Mouse (Mus musculus) hindbrain, embryonic 11.5 days (tissue): ENCODE data around the gene Tspear. TPM values are rescaled to one million over a fixed set of nuclear protein-coding genes. Genes with fewer than 3 reads are reported as not detected.
"Not testable (repeated sequence)": the region's sequence is repeated elsewhere in the genome, so short reads cannot be mapped to it uniquely, and the experiment has no call there.

Experiments
- ATAC-seq: fragments of 200-750 bp; cut with Nextera tagmentation; 2 replicates; pipeline ENCODE4 v1.8.0; 2017; ENCODE audit warnings: mild to moderate bottlenecking, moderate TSS enrichment, moderate library complexity; ENCODE audit not compliant: low FRiP score
- DNase-seq: peaks from one replicate; pipeline ENCODE4 v3.0.0-alpha.2; 2015; ENCODE audit warnings: low spot score
- H3K27ac ChIP-seq: fragments of 300-500 bp; sonication (generic); 2 replicates; pipeline ENCODE4 v1.5.1; 2014; ENCODE audit warnings: mild to moderate bottlenecking, low read depth, low read length
- H3K27me3 ChIP-seq: fragments of 300-500 bp; sonication (generic); 2 replicates; pipeline ENCODE4 v1.6.1; 2014; ENCODE audit warnings: mild to moderate bottlenecking, low read length, moderate library complexity, mixed read lengths; ENCODE audit not compliant: control insufficient read depth, insufficient read depth
- H3K36me3 ChIP-seq: fragments of 300-500 bp; sonication (generic); 2 replicates; pipeline ENCODE4 v1.6.1; 2014; ENCODE audit warnings: mild to moderate bottlenecking, low read length, moderate library complexity, mixed read lengths; ENCODE audit not compliant: control insufficient read depth, insufficient read depth
- H3K4me1 ChIP-seq: fragments of 300-500 bp; sonication (generic); replicated peaks from 2 replicates; pipeline ENCODE4 v1.6.1; 2014; ENCODE audit warnings: low read length, mixed read lengths; ENCODE audit not compliant: control insufficient read depth, insufficient read depth
- H3K4me2 ChIP-seq: fragments of 300-500 bp; sonication (generic); replicated peaks from 2 replicates; pipeline ENCODE4 v1.6.1; 2014; ENCODE audit warnings: mild to moderate bottlenecking, low read depth, low read length
- H3K4me3 ChIP-seq: fragments of 300-500 bp; sonication (generic); 2 replicates; pipeline ENCODE4 v1.5.1; 2014; ENCODE audit warnings: low read depth, low read length
- H3K9ac ChIP-seq: fragments of 300-500 bp; sonication (generic); 2 replicates; pipeline ENCODE4 v1.6.1; 2014; ENCODE audit warnings: low read depth, low read length
- H3K9me3 ChIP-seq: fragments of 300-500 bp; sonication (generic); 2 replicates; pipeline ENCODE4 v1.6.1; 2016; ENCODE audit warnings: low read length; ENCODE audit not compliant: control insufficient read depth
- WGBS: fragments of 180-500 bp; shearing (Covaris S2); extraction: QIAGEN DNeasy Blood & Tissue Kit; methylation state at CpG from one replicate; pipeline ENCODE4 v1.1.7; 2014; 5-methylcytosine and 5-hydroxymethylcytosine counted together
- polyA plus RNA-seq: library from polyadenylated mRNA; unstranded; fragments of >200 nt; fragmentation: Nextera tagmentation; extraction: Ambion mirVana; gene quantifications from 2 replicates; pipeline ENCODE4 v1.2.1, GENCODE M21; 2014

Gene Tspear
- polyA plus RNA-seq, 1 experiment from 2014 or later = 0.56 TPM

DNA sequence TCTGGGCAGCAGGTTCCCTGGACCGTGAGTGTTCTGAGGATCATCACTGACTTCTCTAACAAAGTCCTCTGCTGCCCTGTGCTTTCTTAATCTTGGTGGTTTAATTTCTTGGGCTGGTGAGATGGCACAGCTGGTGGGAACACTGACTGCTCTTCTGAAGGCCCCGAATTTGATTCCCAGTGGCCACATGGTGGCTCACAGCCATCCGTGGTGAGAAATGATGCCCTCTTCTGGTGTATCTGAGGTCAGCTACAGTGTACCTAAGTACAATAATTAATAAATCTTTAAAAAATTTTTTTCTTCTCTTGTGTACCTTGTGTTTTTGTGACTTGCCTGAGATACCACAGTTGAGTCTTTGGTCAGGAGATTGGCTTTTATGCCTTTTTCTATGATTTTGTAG is 65.9 kb downstream of the Tspear start:
- not testable (repeated sequence) for H3K4me1 ChIP-seq, H3K27ac ChIP-seq, H3K9me3 ChIP-seq, H3K36me3 ChIP-seq, ATAC-seq, H3K4me3 ChIP-seq, H3K4me2 ChIP-seq, H3K9ac ChIP-seq, DNase-seq, H3K27me3 ChIP-seq
- 66% methylated on average over 3 of the region's 3 CpGs for WGBS

GRCm38 (mm10) chr10:77753448-77753847 is 67.1 kb downstream of the Tspear start:
- Histone ChIP-seq H3K9me3 (no peaks in the 10 kb centered on the region), H3K36me3 (no peaks in the 10 kb centered on the region), H3K4me3 (no peak overlapping the region)

DNA sequence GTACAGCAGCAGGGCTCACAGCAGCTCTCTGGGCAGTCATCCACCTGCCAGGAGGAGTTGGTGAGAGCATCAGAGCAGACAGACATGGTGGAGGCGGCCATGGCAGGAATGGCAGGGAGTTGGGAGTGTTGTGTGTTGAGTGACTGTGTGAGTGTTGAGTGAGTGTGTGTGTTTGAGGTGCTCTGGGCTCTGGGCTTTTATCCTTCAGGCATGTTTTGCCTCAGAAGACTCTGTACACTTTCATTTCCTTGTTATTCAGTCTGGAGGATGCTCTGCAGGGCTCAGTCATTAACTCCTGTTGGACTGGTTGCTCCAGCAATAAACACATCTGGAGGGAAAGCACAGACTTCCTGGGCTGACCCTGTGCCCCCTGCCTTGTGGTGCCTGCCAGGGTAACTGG is 73.2 kb downstream of the Tspear start, which contains the start of gene Gm3233:
Gene Gm3233 (minus strand): TSS at position 101 of the 400 bp plus-strand sequence.
- H3K4me3 ChIP-seq, DNase-seq, H3K9ac ChIP-seq, ATAC-seq, H3K9me3 ChIP-seq, H3K27ac ChIP-seq, H3K4me1 ChIP-seq, H3K4me2 ChIP-seq, H3K27me3 ChIP-seq, H3K36me3 ChIP-seq: not testable (repeated sequence)
- no CpG with 5 or more reads among the region's 1 CpGs for WGBS

More at GRCm38 (mm10) chr10:77753448-77753847, 67.1 kb downstream of the Tspear start:
- DNase-seq (no peak), ATAC-seq (no peak)
- H3K4me2 ChIP-seq = no peak overlapping the region
- no peak overlapping the region for H3K9ac ChIP-seq
- H3K27ac ChIP-seq = no peak overlapping the region
- no peaks in the 10 kb centered on the region for H3K4me1 ChIP-seq
- no peaks in the 10 kb centered on the region for H3K27me3 ChIP-seq

- H3K36me3 ChIP-seq = no peaks in the 10 kb centered on the region
- H3K9me3 ChIP-seq = no peaks in the 10 kb centered on the region
- H3K4me2 ChIP-seq = no peak overlapping the region
- no peaks in the 10 kb centered on the region for H3K27me3 ChIP-seq
- ATAC-seq (no peak), DNase-seq (no peak)
- H3K4me1 ChIP-seq = no peaks in the 10 kb centered on the region
- 95% methylated on average over 1 of the region's 1 CpGs for WGBS
- H3K9ac ChIP-seq = no peak overlapping the region
- H3K27ac ChIP-seq = no peak overlapping the region
- H3K4me3 ChIP-seq = no peak overlapping the region
Observed at GRCm38 (mm10) chr10:77769727-77770126, 83.4 kb downstream of the Tspear start.

- not testable (repeated sequence) for H3K27me3 ChIP-seq, H3K36me3 ChIP-seq, H3K27ac ChIP-seq, ATAC-seq, H3K4me1 ChIP-seq, H3K9ac ChIP-seq, DNase-seq, H3K4me2 ChIP-seq, H3K4me3 ChIP-seq, H3K9me3 ChIP-seq
- no CpG with 5 or more reads among the region's 1 CpGs for WGBS
Observed at GRCm38 (mm10) chr10:77771225-77771624, 84.9 kb downstream of the Tspear start, which contains the start of gene Gm3238. Gm3238 (minus strand) TSS chr10:77771325.

- H3K9ac ChIP-seq, H3K9me3 ChIP-seq, H3K4me3 ChIP-seq, H3K36me3 ChIP-seq, H3K4me2 ChIP-seq, H3K27ac ChIP-seq, H3K27me3 ChIP-seq, DNase-seq, ATAC-seq, H3K4me1 ChIP-seq: not testable (repeated sequence)
- 86% methylated on average over 1 of the region's 3 CpGs for WGBS
Observed at GRCm38 (mm10) chr10:77772142-77772541, 85.8 kb downstream of the Tspear start.

DNA sequence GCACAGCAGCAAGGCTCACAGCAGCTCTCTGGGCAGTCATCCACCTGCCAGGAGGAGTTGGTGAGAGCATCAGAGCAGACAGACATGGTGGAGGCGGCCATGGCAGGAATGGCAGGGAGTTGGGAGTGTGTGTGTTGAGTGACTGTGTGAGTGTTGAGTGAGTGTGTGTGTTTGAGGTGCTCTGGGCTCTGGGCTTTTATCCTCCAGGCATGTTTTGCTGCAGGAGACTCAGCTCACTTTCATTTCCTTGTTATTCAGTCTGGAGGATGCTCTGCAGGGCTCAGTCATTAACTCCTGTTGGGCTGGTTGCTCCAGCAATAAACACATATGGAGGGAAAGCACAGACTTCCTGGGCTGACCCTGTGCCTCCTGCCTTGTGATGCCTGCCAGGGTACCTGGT is 90.5 kb downstream of the Tspear start, which contains the start of gene Gm7138:
Gene Gm7138 (minus strand): TSS at position 101 of the 400 bp plus-strand sequence.
- not testable (repeated sequence) for ATAC-seq

GRCm38 (mm10) chr10:77782442-77782841 is 96.1 kb downstream of the Tspear start, which contains the start of gene Gm3250:
Gm3250 (minus strand) TSS chr10:77782542.
- not testable (repeated sequence) for H3K9ac ChIP-seq, H3K27ac ChIP-seq, DNase-seq, H3K4me1 ChIP-seq, ATAC-seq, H3K9me3 ChIP-seq, H3K4me2 ChIP-seq, H3K27me3 ChIP-seq, H3K4me3 ChIP-seq, H3K36me3 ChIP-seq
- WGBS = 57% methylated on average over 1 of the region's 1 CpGs

More for the DNA sequence above, 90.5 kb downstream of the Tspear start, which contains the start of gene Gm7138:
- not testable (repeated sequence) for DNase-seq, H3K36me3 ChIP-seq, H3K4me2 ChIP-seq, H3K27ac ChIP-seq, H3K4me1 ChIP-seq, H3K4me3 ChIP-seq, H3K9ac ChIP-seq, H3K27me3 ChIP-seq, H3K9me3 ChIP-seq
- 50% methylated on average over 1 of the region's 1 CpGs for WGBS

DNA sequence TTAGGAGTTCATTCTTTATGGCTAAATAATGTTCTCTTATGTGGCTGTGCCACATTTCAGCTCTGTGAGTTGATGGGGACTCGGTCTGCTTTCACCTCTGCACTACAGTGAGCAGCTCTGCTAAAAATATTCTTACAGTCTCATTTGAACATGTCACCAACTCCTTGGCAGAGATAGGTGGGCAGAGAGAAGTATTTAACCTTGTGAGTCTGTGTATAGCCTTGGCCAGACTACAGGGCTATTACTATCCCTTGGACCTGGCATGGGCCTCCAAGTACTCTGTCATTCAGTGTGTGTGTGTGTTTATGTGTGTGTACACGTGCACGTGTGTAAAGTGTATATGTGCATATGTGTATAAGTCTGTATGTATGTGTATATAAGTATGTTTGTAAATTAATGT is 97.0 kb downstream of the Tspear start:
- not testable (repeated sequence) for ATAC-seq, H3K4me3 ChIP-seq, H3K4me1 ChIP-seq, H3K9me3 ChIP-seq, H3K9ac ChIP-seq, H3K36me3 ChIP-seq, DNase-seq, H3K27ac ChIP-seq, H3K27me3 ChIP-seq, H3K4me2 ChIP-seq
- 82% methylated on average over 1 of the region's 3 CpGs for WGBS
